Mouse (Mus musculus): ENCODE data around the gene Tmem175. TPM values are rescaled to one million over a fixed set of nuclear protein-coding genes. Genes with fewer than 3 reads are reported as not detected.

Tmem175 gene
- total and polyA plus RNA-seq, 3 experiments, result 8.3 to 26.1 (median 9.6) TPM

DNA sequence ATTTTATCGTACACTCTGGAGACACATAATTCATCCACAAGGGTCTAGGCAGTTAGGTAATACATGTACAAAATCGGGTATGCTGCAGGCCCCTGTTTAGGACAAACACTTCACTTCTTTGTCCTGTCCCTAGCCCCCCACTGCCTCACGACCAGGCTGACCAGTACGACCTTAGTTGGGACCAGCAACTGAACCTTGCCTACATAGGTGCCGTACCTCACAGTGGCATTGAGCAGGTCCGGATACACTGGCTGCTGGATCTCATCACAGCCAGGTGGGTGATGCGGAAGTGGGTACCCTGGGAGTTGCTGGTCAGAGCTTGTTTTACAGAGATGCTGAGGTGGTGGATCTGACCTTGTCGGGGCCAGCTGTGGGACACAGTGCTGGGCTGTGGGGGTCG lies 40.4 kb downstream of the Tmem175 start:
- peak overlapping the region; percentile 99; the same call in 1 of the 2 replicates for H3K27ac ChIP-seq
- H3K4me1 ChIP-seq (ENCODE audit: control insufficient read depth, insufficient read depth, low read length), result peaks cover 2% of the 10 kb centered on the region
- H3K4me3 ChIP-seq, result peak overlapping the region; percentile 69
- no peak overlapping the region for H3K9ac ChIP-seq (ENCODE audit: low read depth, low read length)
- DNase-seq, result no peak
- TF ChIP-seq CTCF (IDR thresholded peaks at IDR 0.05) (no peak), EP300 (IDR thresholded peaks at IDR 0.05; ENCODE audit: insufficient read depth, low read depth, low read length) (no peak), POLR2A (IDR thresholded peaks at IDR 0.05; ENCODE audit: insufficient read depth, low read depth, low read length) (no peak)
- H3K27me3 ChIP-seq (ENCODE audit: control insufficient read depth, insufficient read depth, low read length), result no peaks in the 10 kb centered on the region
- WGBS, result 74% methylated on average over 9 of the region's 9 CpGs
- no peaks in the 10 kb centered on the region for H3K79me2 ChIP-seq (replicated peaks; ENCODE audit: control insufficient read depth, insufficient read depth, low read length)
- intact Hi-C loops (cut with DNase I), result loop anchor here (2.0 to 10.0 kb wide), 4 partner anchors 41 to 1195 kb away; partner anchors contain the start of genes Dr1, Gak and Tmem175
- no peaks in the 10 kb centered on the region for H3K36me3 ChIP-seq (ENCODE audit: control insufficient read depth, insufficient read depth, low read length)

DNA sequence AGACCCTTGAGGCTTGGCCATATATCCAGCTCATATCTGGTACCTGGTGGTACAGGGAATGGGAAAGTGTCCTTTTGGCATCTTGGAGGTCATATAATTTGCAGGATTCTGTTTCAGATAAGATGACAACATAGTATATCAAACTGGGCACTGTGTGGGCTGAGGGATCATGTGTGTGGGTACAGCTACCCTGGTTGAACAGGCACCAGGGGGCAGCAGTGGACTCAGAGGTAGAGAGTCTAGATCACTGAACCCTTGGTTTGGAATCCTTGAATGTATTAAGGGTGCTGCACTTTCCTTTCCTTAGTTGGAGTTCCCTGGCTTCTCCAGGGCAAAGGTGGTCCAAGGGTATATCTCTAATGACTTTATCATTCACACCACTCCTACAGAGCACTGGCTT lies 41.2 kb downstream of the Tmem175 start:
- Histone ChIP-seq H3K9ac (ENCODE audit: low read depth, low read length) (no peak overlapping the region), H3K4me3 (no peak overlapping the region), H3K27ac (no peak overlapping the region), H3K79me2 (replicated peaks; ENCODE audit: control insufficient read depth, insufficient read depth, low read length) (no peaks in the 10 kb centered on the region), H3K4me1 (ENCODE audit: control insufficient read depth, insufficient read depth, low read length) (peaks cover 2% of the 10 kb centered on the region), H3K36me3 (ENCODE audit: control insufficient read depth, insufficient read depth, low read length) (no peaks in the 10 kb centered on the region), H3K27me3 (ENCODE audit: control insufficient read depth, insufficient read depth, low read length) (no peaks in the 10 kb centered on the region)
- DNase-seq, result no peak
- intact Hi-C loops (cut with DNase I), result loop anchor here (2.0 kb wide), 1 partner anchor 56 kb away; no protein-coding TSS in a partner anchor
- peak; percentile 59 for TF ChIP-seq CTCF (IDR thresholded peaks at IDR 0.05)
- TF ChIP-seq EP300 (IDR thresholded peaks at IDR 0.05; ENCODE audit: insufficient read depth, low read depth, low read length), result no peak

DNA sequence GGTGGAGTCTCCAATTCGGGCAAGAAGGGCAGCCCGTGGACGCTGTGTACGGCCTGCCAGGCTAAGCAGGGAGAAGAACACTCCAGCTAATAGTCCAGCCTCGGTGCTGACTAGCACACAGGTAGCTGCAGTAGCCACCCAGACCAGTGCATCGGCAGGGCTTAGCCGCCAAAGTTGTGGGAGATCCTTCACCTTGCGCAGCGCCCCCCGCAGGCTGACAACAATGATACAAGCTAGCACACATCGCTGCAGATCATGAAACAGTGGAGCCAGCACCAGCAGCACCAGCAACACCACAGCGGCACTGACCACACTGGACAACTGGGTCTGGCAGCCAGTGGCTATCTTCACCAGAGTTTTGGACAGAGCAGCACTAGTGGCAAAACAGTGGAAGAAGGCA lies 42.2 kb downstream of the Tmem175 start:
- Histone ChIP-seq H3K4me1 (ENCODE audit: control insufficient read depth, insufficient read depth, low read length) (peaks cover 2% of the 10 kb centered on the region), H3K79me2 (replicated peaks; ENCODE audit: control insufficient read depth, insufficient read depth, low read length) (no peaks in the 10 kb centered on the region), H3K9ac (ENCODE audit: low read depth, low read length) (no peak overlapping the region), H3K27ac (no peak overlapping the region), H3K36me3 (ENCODE audit: control insufficient read depth, insufficient read depth, low read length) (no peaks in the 10 kb centered on the region), H3K27me3 (ENCODE audit: control insufficient read depth, insufficient read depth, low read length) (no peaks in the 10 kb centered on the region), H3K4me3 (no peak overlapping the region)
- WGBS, result 93% methylated on average over 12 of the region's 12 CpGs
- no peak for DNase-seq
- intact Hi-C loops (cut with DNase I), result loop anchor here (2.0 kb wide), 1 partner anchor 55 kb away; no protein-coding TSS in a partner anchor
- TF ChIP-seq CTCF (IDR thresholded peaks at IDR 0.05) (0 out of 2 replicates have a peak, but pooled peaks have one; percentile 5), POLR2A (IDR thresholded peaks at IDR 0.05; ENCODE audit: insufficient read depth, low read depth, low read length) (no peak), EP300 (IDR thresholded peaks at IDR 0.05; ENCODE audit: insufficient read depth, low read depth, low read length) (no peak)

DNA sequence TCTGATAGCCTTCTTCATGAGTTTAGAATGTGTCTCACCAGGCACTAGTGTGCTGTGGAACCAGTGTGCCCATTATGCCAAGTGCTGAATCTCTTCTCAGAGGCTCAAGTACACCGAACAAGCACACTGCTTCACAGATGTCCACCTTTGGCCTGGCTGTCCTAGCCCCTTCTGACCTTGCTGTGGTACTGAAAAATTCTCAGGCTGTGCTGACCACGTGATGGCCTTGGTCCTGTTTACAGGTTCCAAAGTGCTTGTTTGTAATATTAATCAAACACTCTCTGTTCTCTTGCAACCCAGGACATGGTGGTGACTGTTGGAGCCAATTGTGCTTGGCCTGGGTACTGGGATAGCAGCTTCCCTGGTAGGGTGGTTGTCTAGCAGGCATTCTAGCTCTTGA lies 45.1 kb downstream of the Tmem175 start:
- Histone ChIP-seq H3K27me3 (ENCODE audit: control insufficient read depth, insufficient read depth, low read length) (no peaks in the 10 kb centered on the region), H3K4me3 (no peak overlapping the region), H3K79me2 (replicated peaks; ENCODE audit: control insufficient read depth, insufficient read depth, low read length) (no peaks in the 10 kb centered on the region), H3K4me1 (ENCODE audit: control insufficient read depth, insufficient read depth, low read length) (peaks cover 4% of the 10 kb centered on the region), H3K27ac (no peak overlapping the region), H3K9ac (ENCODE audit: low read depth, low read length) (no peak overlapping the region), H3K36me3 (ENCODE audit: control insufficient read depth, insufficient read depth, low read length) (no peaks in the 10 kb centered on the region)
- WGBS, result 81% methylated on average over 2 of the region's 2 CpGs
- TF ChIP-seq POLR2A (IDR thresholded peaks at IDR 0.05; ENCODE audit: insufficient read depth, low read depth, low read length) (no peak), EP300 (IDR thresholded peaks at IDR 0.05; ENCODE audit: insufficient read depth, low read depth, low read length) (no peak), CTCF (IDR thresholded peaks at IDR 0.05) (no peak)
- intact Hi-C loops (cut with DNase I), result no loop called here
- no peak for DNase-seq

DNA sequence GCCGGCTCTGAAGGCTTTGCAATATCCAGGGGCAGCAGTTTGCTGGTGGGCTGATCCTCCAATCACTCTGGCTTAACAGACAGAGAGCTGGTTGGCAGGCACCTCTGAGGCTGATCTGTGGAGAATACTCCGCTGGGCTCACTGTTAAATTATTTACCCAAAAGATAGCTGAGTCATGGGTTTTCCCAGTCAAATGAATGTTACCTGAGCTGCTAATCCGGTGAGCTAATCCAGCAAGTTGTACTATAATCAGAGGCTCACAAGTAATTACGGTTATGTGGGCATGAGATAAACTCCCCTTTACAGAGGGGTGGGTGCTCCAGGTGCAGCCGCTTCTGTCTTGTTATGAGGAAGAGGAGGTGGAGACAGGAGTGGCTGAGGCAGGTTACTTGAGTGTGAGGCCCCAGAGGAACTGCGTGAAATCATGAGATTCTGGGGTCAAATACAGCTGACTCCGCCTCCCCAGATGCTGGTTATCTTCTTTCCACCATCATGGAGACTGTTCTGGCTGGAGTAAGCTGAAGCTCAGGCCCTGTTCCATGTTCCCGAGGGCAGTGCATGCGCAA lies 45.8 kb downstream of the Tmem175 start, which contains the start of gene Slc26a1:
Gene Slc26a1, minus strand, starts transcription at position 319 of the 566 bp plus-strand sequence.
- Histone ChIP-seq H3K27me3 (ENCODE audit: control insufficient read depth, insufficient read depth, low read length) (no peaks in the 10 kb centered on the region), H3K4me1 (ENCODE audit: control insufficient read depth, insufficient read depth, low read length) (peaks cover 2% of the 10 kb centered on the region; the same call in 1 of the 2 replicates), H3K4me3 (no peak within 1 kb of the TSS), H3K79me2 (replicated peaks; ENCODE audit: control insufficient read depth, insufficient read depth, low read length) (no peaks in the 10 kb centered on the region), H3K9ac (ENCODE audit: low read depth, low read length) (no peak within 1 kb of the TSS), H3K36me3 (ENCODE audit: control insufficient read depth, insufficient read depth, low read length) (no peaks in the 10 kb centered on the region), H3K27ac (no peak within 1 kb of the TSS)
- intact Hi-C loops (cut with DNase I), result no loop called here
- DNase-seq, result no peak
- WGBS, result 83% methylated on average over 9 of the region's 9 CpGs
- no peak for TF ChIP-seq POLR2A (IDR thresholded peaks at IDR 0.05; ENCODE audit: insufficient read depth, low read depth, low read length)
- no peak for TF ChIP-seq CTCF (IDR thresholded peaks at IDR 0.05)
- TF ChIP-seq EP300 (IDR thresholded peaks at IDR 0.05; ENCODE audit: insufficient read depth, low read depth, low read length), result no peak

DNA sequence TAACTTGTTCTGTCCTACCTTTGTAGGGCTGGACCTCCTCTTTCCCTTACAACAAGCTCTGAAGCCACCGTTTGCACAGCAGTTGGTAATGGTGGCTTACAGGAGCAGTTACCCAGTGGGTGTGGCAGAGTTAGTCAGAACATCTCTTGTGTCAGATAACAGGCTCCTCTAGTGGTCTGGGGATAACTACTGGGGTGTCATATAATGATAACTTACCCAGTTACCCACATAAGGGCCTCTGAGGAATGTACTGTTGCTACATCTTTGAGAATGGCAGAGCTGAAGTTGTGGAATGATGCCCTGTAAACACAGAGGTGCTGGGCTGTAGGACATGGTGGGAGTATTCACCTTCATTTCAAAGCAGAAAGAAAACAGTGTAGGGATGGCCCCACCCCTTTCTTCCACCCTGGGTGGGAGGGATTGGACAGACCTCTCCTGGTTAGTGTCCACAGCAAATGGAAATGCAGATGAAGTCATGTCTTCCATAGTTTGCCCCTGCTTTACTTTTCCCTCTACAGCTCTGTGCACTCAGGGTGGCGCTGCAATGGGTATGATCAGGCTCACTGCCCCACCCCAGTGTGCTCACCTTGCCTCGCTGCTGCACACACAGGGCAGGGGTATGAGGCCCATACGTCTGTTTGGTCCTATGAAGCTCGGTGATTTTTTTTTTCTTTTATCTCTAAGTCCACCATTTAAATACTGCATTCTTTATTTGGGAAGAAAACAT lies 47.4 kb downstream of the Tmem175 start:
- H3K4me3 ChIP-seq, result peak overlapping the region; percentile 29; the same call in 1 of the 2 replicates

More for the DNA sequence above, 47.4 kb downstream of the Tmem175 start:
- no peak for DNase-seq
- WGBS, result 38% methylated on average over 5 of the region's 5 CpGs
- H3K27ac ChIP-seq, result no peak overlapping the region
- H3K79me2 ChIP-seq (replicated peaks; ENCODE audit: control insufficient read depth, insufficient read depth, low read length), result no peaks in the 10 kb centered on the region
- H3K4me1 ChIP-seq (ENCODE audit: control insufficient read depth, insufficient read depth, low read length), result peaks cover 2% of the 10 kb centered on the region; the same call in 1 of the 2 replicates
- no peaks in the 10 kb centered on the region for H3K27me3 ChIP-seq (ENCODE audit: control insufficient read depth, insufficient read depth, low read length)
- TF ChIP-seq EP300 (IDR thresholded peaks at IDR 0.05; ENCODE audit: insufficient read depth, low read depth, low read length) (no peak), CTCF (IDR thresholded peaks at IDR 0.05) (no peak), POLR2A (IDR thresholded peaks at IDR 0.05; ENCODE audit: insufficient read depth, low read depth, low read length) (no peak)
- no peaks in the 10 kb centered on the region for H3K36me3 ChIP-seq (ENCODE audit: control insufficient read depth, insufficient read depth, low read length)
- intact Hi-C loops (cut with DNase I), result loop anchor here (2.0 kb wide), 1 partner anchor 16 kb away; the partner anchor contains the start of gene Fgfrl1
- H3K9ac ChIP-seq (ENCODE audit: low read depth, low read length), result no peak overlapping the region

Data from heart, adult 2 months (tissue).